Mouse (Mus musculus) liver, embryonic 14.5 days (tissue): ENCODE data around the gene Arhgef33. TPM values are rescaled to one million over a fixed set of nuclear protein-coding genes. Genes with fewer than 3 reads are reported as not detected.
A peak's percentile ranks its signal among the peaks of the same experiment; 100 is the strongest.
"Not testable (repeated sequence)": the region's sequence is repeated elsewhere in the genome, so short reads cannot be mapped to it uniquely, and the experiment has no call there.

Experiments
- ATAC-seq: fragments of 200-750 bp; cut with Nextera tagmentation; 2 replicates; pipeline ENCODE4 v1.8.0; 2017; ENCODE audit warnings: moderate number of reproducible peaks, mild to moderate bottlenecking, moderate library complexity; ENCODE audit not compliant: insufficient read depth
- DNase-seq, 3 experiments: peaks; one replicate each; pipeline ENCODE4 v3.0.0-alpha.2; 2012 to 2013; ENCODE audit warnings: low read depth in 3 of 3, low spot score in 3 of 3
- H3K27ac ChIP-seq: fragments of 300-500 bp; sonication (generic); 2 replicates; pipeline ENCODE4 v1.5.1; 2014; ENCODE audit warnings: moderate library complexity, mild to moderate bottlenecking, control low read depth, inconsistent platforms
- H3K27me3 ChIP-seq: fragments of 300-500 bp; sonication (generic); 2 replicates; pipeline ENCODE4 v1.6.1; 2014; ENCODE audit warnings: mild to moderate bottlenecking, low read length, moderate library complexity; ENCODE audit not compliant: control insufficient read depth, insufficient read depth
- H3K36me3 ChIP-seq: fragments of 300-500 bp; sonication (generic); replicated peaks from 2 replicates; pipeline ENCODE4 v1.6.1; 2014; ENCODE audit warnings: low read depth; ENCODE audit not compliant: control insufficient read depth, insufficient read depth
- H3K4me1 ChIP-seq, 2 experiments: fragments of 200-500 bp in 1 of 2; fragments of 300-500 bp in 1 of 2; sonication (generic) in 1 of 2; replicated peaks; 2 replicates each; pipeline ENCODE4 v1.6.1; 2012 to 2014; ENCODE audit warnings: antibody characterized with exemption in 1 of 2, inconsistent platforms in 1 of 2, low read length in 1 of 2; ENCODE audit not compliant: control insufficient read depth in 2 of 2, insufficient read depth in 2 of 2
- H3K4me2 ChIP-seq: fragments of 300-500 bp; sonication (generic); 2 replicates; pipeline ENCODE4 v1.6.1; 2014; ENCODE audit warnings: low read depth, mild to moderate bottlenecking, control low read depth, moderate library complexity
- H3K4me3 ChIP-seq, 2 experiments: fragments of 200-500 bp in 1 of 2; fragments of 300-500 bp in 1 of 2; sonication (generic) in 1 of 2; 2 replicates each; pipeline ENCODE4 v1.5.1; 2012 to 2014; ENCODE audit warnings: low read depth in 2 of 2, low read length in 2 of 2, mild to moderate bottlenecking in 2 of 2, control low read depth in 1 of 2, inconsistent platforms in 1 of 2, moderate library complexity in 1 of 2; ENCODE audit not compliant: insufficient read depth in 1 of 2
- H3K9ac ChIP-seq: fragments of 300-500 bp; sonication (generic); replicated peaks from 2 replicates; pipeline ENCODE4 v1.6.1; 2014; ENCODE audit warnings: mild to moderate bottlenecking, control low read depth, moderate library complexity
- H3K9me3 ChIP-seq: fragments of 300-500 bp; sonication (generic); 2 replicates; pipeline ENCODE4 v1.6.1; 2016; ENCODE audit warnings: low read length, mixed read lengths; ENCODE audit not compliant: control insufficient read depth
- CTCF ChIP-seq: IDR thresholded peaks from 2 replicates; pipeline ENCODE4 v1.5.1; 2016; ENCODE audit warnings: antibody characterized with exemption, low read depth, control low read depth
- EP300 ChIP-seq: IDR thresholded peaks from 2 replicates; pipeline ENCODE4 v1.6.1; 2016; ENCODE audit warnings: antibody characterized with exemption, low read depth
- WGBS: fragments of 180-500 bp; shearing (Covaris S2); extraction: QIAGEN DNeasy Blood & Tissue Kit; methylation state at CpG from one replicate; pipeline ENCODE4 v1.1.7; 2014; ENCODE audit not compliant: insufficient replicate concordance; 5-methylcytosine and 5-hydroxymethylcytosine counted together
- polyA plus RNA-seq, 2 experiments: library from polyadenylated mRNA; depleted of rRNA in 1 of 2; stranded (reverse) in 1 of 2; unstranded in 1 of 2; fragments of >200 nt; fragmentation: Nextera tagmentation in 1 of 2; extraction: Ambion mirVana in 1 of 2; gene quantifications; 2 replicates each; pipeline versions ENCODE4 v1.2.1 to v1.2.3; 2012 to 2014

Arhgef33 gene
- polyA plus RNA-seq (2012; rRNA removed) (0.03 and 0.13 TPM in 2 replicates), polyA plus RNA-seq (2014; fragmentation: Nextera tagmentation; extraction: Ambion mirVana) (0.36 and 0.69 TPM in 2 replicates)

DNA sequence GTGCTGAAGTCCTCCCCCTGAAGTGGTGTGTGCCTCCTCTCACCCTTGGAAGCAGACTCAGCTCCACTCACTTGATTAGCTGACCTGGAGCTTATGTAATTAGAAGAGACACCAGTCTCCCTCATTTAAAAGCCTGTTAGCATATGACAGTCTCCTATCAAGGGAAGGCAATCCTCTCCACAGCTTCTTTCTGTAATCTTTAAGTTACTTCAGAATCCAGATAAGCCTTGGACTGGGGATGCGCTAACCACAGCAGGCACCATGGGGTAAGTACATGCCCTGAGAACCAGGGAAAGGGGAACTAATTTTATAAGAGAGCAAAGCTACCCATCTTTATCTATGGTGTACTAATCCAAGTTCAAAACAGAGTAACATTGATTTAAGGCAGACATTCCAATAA is at the start of gene Arhgef33:
Gene Arhgef33, plus strand, starts transcription at position 157 of the 400 bp plus-strand sequence.
- no peaks in the 10 kb centered on the region; the same call in 1 of the 2 replicates for H3K27me3 ChIP-seq
- H3K36me3 ChIP-seq = no peaks in the 10 kb centered on the region
- TF ChIP-seq CTCF = no peak
- TF ChIP-seq EP300 = no peak
- no peak within 1 kb of the TSS for H3K9ac ChIP-seq
- H3K27ac ChIP-seq = no peak within 1 kb of the TSS
- no peak within 1 kb of the TSS for H3K4me3 ChIP-seq
- no peak within 1 kb of the TSS for H3K4me2 ChIP-seq
- H3K9me3 ChIP-seq = no peaks in the 10 kb centered on the region
- H3K4me1 ChIP-seq = no peaks in the 10 kb centered on the region
- 36% methylated on average over 1 of the region's 1 CpGs for WGBS
- ATAC-seq (no peak), DNase-seq (no peak)

DNA sequence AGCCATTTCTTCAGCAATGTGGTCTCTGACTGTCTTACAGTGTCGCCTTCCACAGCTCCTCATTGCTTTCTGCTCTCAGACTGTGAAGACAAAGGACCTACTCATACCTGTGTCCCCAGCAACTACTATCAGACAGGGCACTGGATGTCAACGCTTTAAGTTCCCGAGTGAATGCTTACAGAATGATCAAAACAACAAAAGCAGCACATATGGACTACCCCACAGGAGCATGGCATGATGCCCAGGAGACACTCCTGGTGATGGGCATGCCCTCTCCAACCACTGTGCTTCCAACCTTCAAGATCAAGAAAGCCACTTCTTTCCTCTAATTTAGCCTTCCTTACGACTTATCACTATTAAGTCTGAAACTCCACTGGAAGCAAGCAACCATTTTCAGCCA is 40.1 kb upstream of the Arhgef33 start:
- ATAC-seq (no peak), DNase-seq (no peak)
- Histone ChIP-seq H3K4me3 (no peak overlapping the region), H3K36me3 (no peaks in the 10 kb centered on the region; the same call in 1 of the 2 replicates), H3K9me3 (no peaks in the 10 kb centered on the region), H3K9ac (no peak overlapping the region), H3K27me3 (no peaks in the 10 kb centered on the region), H3K27ac (no peak overlapping the region), H3K4me1 (no peaks in the 10 kb centered on the region), H3K4me2 (no peak overlapping the region)
- TF ChIP-seq EP300 (no peak), CTCF (no peak)
- WGBS = 70% methylated on average over 4 of the region's 4 CpGs

DNA sequence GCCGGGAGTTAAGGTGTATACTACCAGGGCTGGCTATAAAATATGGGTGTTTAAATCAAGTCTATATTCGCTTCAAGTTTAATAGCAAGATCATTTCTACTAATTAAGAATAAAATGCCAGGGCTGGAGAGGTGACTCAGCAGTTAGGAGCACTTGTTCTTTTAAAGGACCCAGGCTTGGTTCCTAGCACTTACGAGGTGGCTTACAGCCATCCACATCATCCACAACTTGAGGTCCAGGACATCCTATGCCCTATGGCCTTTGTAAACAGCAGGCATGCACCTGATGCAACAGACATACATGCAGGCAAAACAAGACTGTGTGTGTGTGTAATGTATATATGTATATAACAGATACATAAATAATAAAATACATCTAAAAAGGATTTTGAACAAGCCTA is 39.1 kb upstream of the Arhgef33 start:
- H3K4me3 ChIP-seq = no peak overlapping the region
- H3K9ac ChIP-seq = no peak overlapping the region
- H3K36me3 ChIP-seq = no peaks in the 10 kb centered on the region; the same call in none of the 2 replicates
- WGBS = 80% methylated on average over 3 of the region's 3 CpGs
- H3K27me3 ChIP-seq = no peaks in the 10 kb centered on the region
- DNase-seq (no peak), ATAC-seq (no peak)
- H3K27ac ChIP-seq = no peak overlapping the region
- no peaks in the 10 kb centered on the region for H3K9me3 ChIP-seq
- H3K4me1 ChIP-seq = no peaks in the 10 kb centered on the region
- TF ChIP-seq CTCF = no peak
- no peak for TF ChIP-seq EP300
- no peak overlapping the region for H3K4me2 ChIP-seq

- H3K36me3 ChIP-seq = not testable (repeated sequence)
- 80% methylated on average over 7 of the region's 7 CpGs for WGBS
Observed at GRCm38 (mm10) chr17:80270622-80271021, 36.6 kb upstream of the Arhgef33 start.

DNA sequence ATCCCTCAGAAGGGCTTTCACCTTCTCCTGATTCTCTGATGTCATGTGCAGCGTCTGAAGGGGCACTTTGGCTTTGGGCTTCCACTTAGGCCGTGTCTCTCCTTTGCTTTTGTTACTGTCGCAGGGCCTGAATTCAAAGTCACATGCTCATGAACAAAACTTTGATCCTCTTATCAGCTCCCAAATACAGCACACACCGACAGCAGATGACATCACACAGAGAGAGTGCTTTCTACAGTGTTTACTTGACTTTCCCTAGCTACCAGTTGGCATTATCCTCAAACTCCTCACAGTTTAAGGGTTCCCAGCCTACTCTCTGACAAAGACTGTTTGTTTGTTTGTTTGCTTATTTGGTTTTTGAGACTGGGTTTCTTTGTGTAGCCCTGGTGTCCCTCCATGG is 29.0 kb upstream of the Arhgef33 start:
- Histone ChIP-seq H3K4me1 (no peaks in the 10 kb centered on the region; a peak in 1 of 4 replicates), H3K9ac (no peak overlapping the region), H3K4me2 (no peak overlapping the region), H3K27ac (no peak overlapping the region), H3K4me3 (no peak overlapping the region), H3K9me3 (no peaks in the 10 kb centered on the region), H3K27me3 (no peaks in the 10 kb centered on the region), H3K36me3 (no peaks in the 10 kb centered on the region; the same call in none of the 2 replicates)
- ATAC-seq = peak; percentile 33; the same call in 1 of the 2 replicates
- no peak for DNase-seq
- 60% methylated on average over 4 of the region's 4 CpGs for WGBS
- no peak for TF ChIP-seq EP300
- no peak for TF ChIP-seq CTCF

More at GRCm38 (mm10) chr17:80270622-80271021, 36.6 kb upstream of the Arhgef33 start:
- H3K9ac ChIP-seq, H3K9me3 ChIP-seq, H3K4me2 ChIP-seq, DNase-seq, H3K4me3 ChIP-seq, H3K4me1 ChIP-seq, ATAC-seq, H3K27ac ChIP-seq, H3K27me3 ChIP-seq: not testable (repeated sequence)
